Mouse (Mus musculus) thymus, adult 2 months (tissue): ENCODE measurements at regions not wholly inside any gene's neighbourhood (a gene's known extent, or its start where the extent isn't known, plus 50 kb on each side); places are given as distances from the start of the nearest gene placed in this dataset.

Experiments
- CTCF ChIP-seq: fragments of 200-500 bp; IDR thresholded peaks from 2 replicates; pipeline ENCODE4 v1.5.1; 2012; ENCODE audit warnings: mild to moderate bottlenecking, control low read depth, low read length, moderate library complexity, borderline replicate concordance; ENCODE audit not compliant: control insufficient read depth, poor library complexity, insufficient read depth; ENCODE audit errors: extremely low read depth
- POLR2A ChIP-seq: fragments of 200-500 bp; IDR thresholded peaks from 2 replicates; pipeline ENCODE4 v1.6.1; 2012; ENCODE audit warnings: mild to moderate bottlenecking, low read length, control low read depth, moderate library complexity; ENCODE audit not compliant: control insufficient read depth, poor library complexity, insufficient read depth; ENCODE audit errors: extremely low read depth

GRCm38 (mm10) chr9:85524733-85525132, 197.6 kb upstream of the Tent5a start:
- TF ChIP-seq CTCF, result no peak
- TF ChIP-seq POLR2A, result no peak
